Mouse (Mus musculus): Measurements from ENCODE around the gene Lgals1. TPM values are rescaled to one million over a fixed set of nuclear protein-coding genes. Genes with fewer than 3 reads are reported as not detected.

Lgals1 gene
- polyA plus RNA-seq, 1 experiment from 2014 or later, result 397 TPM

- no peak overlapping the region for H3K27ac ChIP-seq (replicated peaks)
- 18% methylated on average over 2 of the region's 2 CpGs for WGBS (ENCODE audit: insufficient replicate concordance)
- H3K9me3 ChIP-seq (replicated peaks), result no peaks in the 10 kb centered on the region
- H3K27me3 ChIP-seq, result peaks cover 19% of the 10 kb centered on the region
- H3K4me2 ChIP-seq, result no peak overlapping the region
- no peak overlapping the region for H3K4me3 ChIP-seq (replicated peaks)
- no peak overlapping the region for H3K9ac ChIP-seq
- ATAC-seq (ENCODE audit: insufficient read depth), result 0 out of 2 replicates have a peak, but pooled peaks have one; percentile 10
- no peaks in the 10 kb centered on the region for H3K4me1 ChIP-seq (replicated peaks)
- H3K36me3 ChIP-seq (replicated peaks), result no peaks in the 10 kb centered on the region
These were observed 36.4 kb downstream of the Lgals1 start for GRCm38 (mm10) chr15:78962885-78963284.

GRCm38 (mm10) chr15:78971626-78972025, 45.1 kb downstream of the Lgals1 start:
- no peaks in the 10 kb centered on the region for H3K36me3 ChIP-seq (replicated peaks)
- H3K4me3 ChIP-seq (replicated peaks), result no peak overlapping the region
- ATAC-seq (ENCODE audit: insufficient read depth), result no peak
- H3K4me1 ChIP-seq (replicated peaks), result no peaks in the 10 kb centered on the region
- 51% methylated on average over 6 of the region's 6 CpGs for WGBS (ENCODE audit: insufficient replicate concordance)
- H3K9me3 ChIP-seq (replicated peaks), result no peaks in the 10 kb centered on the region
- H3K4me2 ChIP-seq, result no peak overlapping the region
- H3K27ac ChIP-seq (replicated peaks), result no peak overlapping the region
- H3K27me3 ChIP-seq, result peaks cover 24% of the 10 kb centered on the region
- H3K9ac ChIP-seq, result no peak overlapping the region

GRCm38 (mm10) chr15:78973950-78974349, 47.4 kb downstream of the Lgals1 start:
- ATAC-seq (ENCODE audit: insufficient read depth), result no peak
- Histone ChIP-seq H3K36me3 (replicated peaks) (no peaks in the 10 kb centered on the region), H3K4me3 (replicated peaks) (no peak overlapping the region), H3K27ac (replicated peaks) (no peak overlapping the region), H3K9ac (no peak overlapping the region), H3K9me3 (replicated peaks) (no peaks in the 10 kb centered on the region), H3K4me2 (no peak overlapping the region), H3K27me3 (peaks cover 8% of the 10 kb centered on the region; the same call in 1 of the 2 replicates), H3K4me1 (replicated peaks) (peaks cover 10% of the 10 kb centered on the region)
- WGBS (ENCODE audit: insufficient replicate concordance), result 64% methylated on average over 7 of the region's 7 CpGs

- WGBS (ENCODE audit: insufficient replicate concordance), result 70% methylated on average over 8 of the region's 8 CpGs
- Histone ChIP-seq H3K4me3 (replicated peaks) (no peak overlapping the region), H3K4me2 (no peak overlapping the region), H3K9me3 (replicated peaks) (no peaks in the 10 kb centered on the region), H3K9ac (no peak overlapping the region), H3K36me3 (replicated peaks) (no peaks in the 10 kb centered on the region), H3K27ac (replicated peaks) (no peak overlapping the region), H3K27me3 (no peaks in the 10 kb centered on the region), H3K4me1 (replicated peaks) (peaks cover 29% of the 10 kb centered on the region)
- no peak for ATAC-seq (ENCODE audit: insufficient read depth)
These were observed 51.2 kb downstream of the Lgals1 start for GRCm38 (mm10) chr15:78977676-78978159.

GRCm38 (mm10) chr15:78978875-78979274, 52.4 kb downstream of the Lgals1 start:
- no peaks in the 10 kb centered on the region for H3K36me3 ChIP-seq (replicated peaks)
- H3K27ac ChIP-seq (replicated peaks), result peak overlapping the region; percentile 26; the same call in 1 of the 2 replicates
- ATAC-seq (ENCODE audit: insufficient read depth), result no peak
- 14% methylated on average over 4 of the region's 4 CpGs for WGBS (ENCODE audit: insufficient replicate concordance)
- peaks cover 34% of the 10 kb centered on the region for H3K4me1 ChIP-seq (replicated peaks)
- no peak overlapping the region for H3K4me3 ChIP-seq (replicated peaks)
- no peaks in the 10 kb centered on the region for H3K9me3 ChIP-seq (replicated peaks)
- no peak overlapping the region for H3K9ac ChIP-seq
- no peaks in the 10 kb centered on the region for H3K27me3 ChIP-seq
- peak overlapping the region; percentile 16 for H3K4me2 ChIP-seq

Small RNA genes within 50 kb of the gene (microRNA-seq; reads per million reads assigned to microRNA genes)
- gene Mir6955, result not detected

Other genes starting within 250 kb of the Lgals1 start
- gene Elfn2, start 208.0 kb upstream of the Lgals1 start, polyA plus RNA-seq (2015; fragmentation: Nextera tagmentation; extraction: Ambion mirVana), result not detected in 2 replicates
- 4.6 and 5.2 TPM in 2 replicates for gene Mfng, start 153.2 kb upstream of the Lgals1 start, polyA plus RNA-seq (2015; fragmentation: Nextera tagmentation; extraction: Ambion mirVana)
- gene Card10, start 123.7 kb upstream of the Lgals1 start, polyA plus RNA-seq (2015; fragmentation: Nextera tagmentation; extraction: Ambion mirVana), result 1.8 and 2.5 TPM in 2 replicates
- 13.0 and 15.2 TPM in 2 replicates for gene Cdc42ep1, start 84.1 kb upstream of the Lgals1 start, polyA plus RNA-seq (2015; fragmentation: Nextera tagmentation; extraction: Ambion mirVana)
- 7.7 and 9.5 TPM in 2 replicates for gene Lgals2, start 71.2 kb upstream of the Lgals1 start, polyA plus RNA-seq (2015; fragmentation: Nextera tagmentation; extraction: Ambion mirVana)
- gene Gga1, start 49.5 kb upstream of the Lgals1 start, polyA plus RNA-seq (2015; fragmentation: Nextera tagmentation; extraction: Ambion mirVana), result 21.4 and 23.6 TPM in 2 replicates
- gene Gm49510, start 27.1 kb upstream of the Lgals1 start, polyA plus RNA-seq (2015; fragmentation: Nextera tagmentation; extraction: Ambion mirVana), result 0.08 and 0.26 TPM in 2 replicates
- 14.4 and 15.3 TPM in 2 replicates for gene Sh3bp1, start 27.0 kb upstream of the Lgals1 start, polyA plus RNA-seq (2015; fragmentation: Nextera tagmentation; extraction: Ambion mirVana)
- gene Pdxp, start 12.8 kb upstream of the Lgals1 start, polyA plus RNA-seq (2015; fragmentation: Nextera tagmentation; extraction: Ambion mirVana), result 5.4 and 5.6 TPM in 2 replicates
- 24.5 and 26.2 TPM in 2 replicates for gene Nol12, start 8.2 kb downstream of the Lgals1 start, polyA plus RNA-seq (2015; fragmentation: Nextera tagmentation; extraction: Ambion mirVana)
- 20.2 and 21.2 TPM in 2 replicates for gene Triobp, start 21.0 kb downstream of the Lgals1 start, polyA plus RNA-seq (2015; fragmentation: Nextera tagmentation; extraction: Ambion mirVana)
- gene H1f0, start 101.7 kb downstream of the Lgals1 start, polyA plus RNA-seq (2015; fragmentation: Nextera tagmentation; extraction: Ambion mirVana), result 118 and 121 TPM in 2 replicates
- 0.17 TPM in 1 of 2 replicates, not detected in the other for gene Galr3, start 115.2 kb downstream of the Lgals1 start, polyA plus RNA-seq (2015; fragmentation: Nextera tagmentation; extraction: Ambion mirVana)
- 47.9 and 55.1 TPM in 2 replicates for gene Ankrd54, start 136.2 kb downstream of the Lgals1 start, polyA plus RNA-seq (2015; fragmentation: Nextera tagmentation; extraction: Ambion mirVana)
- 116 and 117 TPM in 2 replicates for gene Eif3l, start 148.5 kb downstream of the Lgals1 start, polyA plus RNA-seq (2015; fragmentation: Nextera tagmentation; extraction: Ambion mirVana)
- 0.86 and 1.3 TPM in 2 replicates for gene Micall1, start 182.2 kb downstream of the Lgals1 start, polyA plus RNA-seq (2015; fragmentation: Nextera tagmentation; extraction: Ambion mirVana)
- gene Polr2f, start 214.3 kb downstream of the Lgals1 start, polyA plus RNA-seq (2015; fragmentation: Nextera tagmentation; extraction: Ambion mirVana), result 118 and 125 TPM in 2 replicates
- gene 1700088E04Rik, start 214.5 kb downstream of the Lgals1 start, polyA plus RNA-seq (2015; fragmentation: Nextera tagmentation; extraction: Ambion mirVana), result 0.47 and 0.69 TPM in 2 replicates
- gene Sox10, start 238.5 kb downstream of the Lgals1 start, polyA plus RNA-seq (2015; fragmentation: Nextera tagmentation; extraction: Ambion mirVana), result 0.09 and 0.12 TPM in 2 replicates

Data from liver, embryonic 15.5 days (tissue).